Mouse (Mus musculus) G1E (cell line): ENCODE results near the gene Tab1. TPM values are rescaled to one million over a fixed set of nuclear protein-coding genes. Genes with fewer than 3 reads are reported as not detected.

Experiments
- ATAC-seq: 2 replicates; pipeline ENCODE4 v1.8.0; 2016; ENCODE audit warnings: mild to moderate bottlenecking; ENCODE audit not compliant: insufficient number of reproducible peaks, poor library complexity, low FRiP score, severe bottlenecking; ENCODE audit errors: extremely low read depth
- DNase-seq: peaks from one replicate; pipeline ENCODE4 v3.0.0; 2012; ENCODE audit warnings: low spot score
- H3K27me3 ChIP-seq: 2 replicates; pipeline ENCODE4 v1.6.1; 2012; ENCODE audit warnings: mild to moderate bottlenecking, low read length, inconsistent platforms; ENCODE audit not compliant: insufficient read depth
- H3K36me3 ChIP-seq: replicated peaks from 2 replicates; pipeline ENCODE3; 2012; ENCODE audit warnings: mild to moderate bottlenecking, inconsistent platforms
- H3K4me1 ChIP-seq: 2 replicates; pipeline ENCODE4 v1.6.1; 2012; ENCODE audit warnings: low read depth, low read length, inconsistent platforms, mixed read lengths; ENCODE audit not compliant: insufficient read depth
- H3K4me3 ChIP-seq: 2 replicates; pipeline ENCODE4 v1.5.1; 2012; ENCODE audit warnings: low read depth, mild to moderate bottlenecking, inconsistent platforms, low read length, moderate library complexity, mixed read lengths
- H3K9me3 ChIP-seq: replicated peaks from 2 replicates; pipeline ENCODE4 v1.6.1; 2012; ENCODE audit warnings: inconsistent platforms
- CTCF ChIP-seq: IDR thresholded peaks from 2 replicates; pipeline ENCODE4 v1.5.1; 2012; ENCODE audit warnings: low read depth, low read length, inconsistent platforms, mixed read lengths
- GATA1 ChIP-seq: IDR thresholded peaks from 2 replicates; pipeline ENCODE4 v1.6.1; 2012; ENCODE audit warnings: borderline replicate concordance, low read length, inconsistent platforms, mixed read lengths
- GATA2 ChIP-seq: IDR thresholded peaks from 2 replicates; pipeline ENCODE4 v1.6.1; 2012; ENCODE audit warnings: low read depth, low read length, inconsistent platforms, borderline replicate concordance
- POLR2AphosphoS5 ChIP-seq: IDR thresholded peaks from 2 replicates; pipeline ENCODE4 v1.6.1; 2012; ENCODE audit warnings: low read depth, low read length, inconsistent platforms; ENCODE audit not compliant: insufficient replicate concordance
- TAL1 ChIP-seq: conservative IDR thresholded peaks from 2 replicates; pipeline ENCODE4 v1.6.1; 2012; ENCODE audit warnings: low read depth, low read length, inconsistent platforms, mixed read lengths
- polyA plus RNA-seq: library from polyadenylated mRNA; stranded (reverse); fragments of >175 nt; gene quantifications from 2 replicates; pipeline ENCODE4 v1.2.3, GENCODE M21; 2012
- total RNA-seq, 2 experiments: library from RNA; stranded (forward) in 1 of 2; stranded (reverse) in 1 of 2; fragments of 200-1000 nt in 1 of 2; fragments of >200 nt in 1 of 2; fragmentation: Nextera tagmentation in 1 of 2; gene quantifications; 2 replicates each; pipeline ENCODE4 v1.2.3; 2014 to 2017

Tab1 gene
- total and polyA plus RNA-seq, 3 experiments: 22.3 to 29.1 (median 27.2) TPM

DNA sequence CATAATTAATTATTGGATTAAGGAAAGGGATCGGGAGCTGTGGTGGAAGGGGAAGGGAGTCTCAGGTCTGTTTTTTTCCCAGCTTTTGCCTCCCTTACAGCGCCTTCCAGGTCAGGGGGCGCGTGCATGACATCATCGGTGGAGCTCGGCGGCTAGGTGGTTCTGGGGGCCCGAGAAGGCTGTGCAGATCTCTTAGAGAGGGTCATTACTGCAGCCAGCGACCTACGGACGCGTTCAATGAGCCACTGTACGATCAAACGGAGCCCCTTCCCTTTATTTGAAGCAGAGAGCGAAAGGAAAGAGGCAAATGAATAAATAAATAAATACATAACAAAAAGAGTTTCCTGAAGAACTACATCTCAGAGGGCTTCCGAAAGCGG, 42.2 kb upstream of the Tab1 start:
- Histone ChIP-seq H3K4me3 (peak overlapping the region; percentile 95), H3K4me1 (peaks cover 56% of the 10 kb centered on the region), H3K9me3 (no peaks in the 10 kb centered on the region; the same call in 1 of the 2 replicates), H3K27me3 (no peaks in the 10 kb centered on the region), H3K36me3 (peaks cover 24% of the 10 kb centered on the region)
- TF ChIP-seq GATA2: no peak
- TF ChIP-seq TAL1: no peak
- TF ChIP-seq GATA1: no peak
- TF ChIP-seq POLR2AphosphoS5: no peak
- TF ChIP-seq CTCF: no peak
- DNase-seq: no peak
- ATAC-seq: no peak; the same call in 1 of the 2 replicates

DNA sequence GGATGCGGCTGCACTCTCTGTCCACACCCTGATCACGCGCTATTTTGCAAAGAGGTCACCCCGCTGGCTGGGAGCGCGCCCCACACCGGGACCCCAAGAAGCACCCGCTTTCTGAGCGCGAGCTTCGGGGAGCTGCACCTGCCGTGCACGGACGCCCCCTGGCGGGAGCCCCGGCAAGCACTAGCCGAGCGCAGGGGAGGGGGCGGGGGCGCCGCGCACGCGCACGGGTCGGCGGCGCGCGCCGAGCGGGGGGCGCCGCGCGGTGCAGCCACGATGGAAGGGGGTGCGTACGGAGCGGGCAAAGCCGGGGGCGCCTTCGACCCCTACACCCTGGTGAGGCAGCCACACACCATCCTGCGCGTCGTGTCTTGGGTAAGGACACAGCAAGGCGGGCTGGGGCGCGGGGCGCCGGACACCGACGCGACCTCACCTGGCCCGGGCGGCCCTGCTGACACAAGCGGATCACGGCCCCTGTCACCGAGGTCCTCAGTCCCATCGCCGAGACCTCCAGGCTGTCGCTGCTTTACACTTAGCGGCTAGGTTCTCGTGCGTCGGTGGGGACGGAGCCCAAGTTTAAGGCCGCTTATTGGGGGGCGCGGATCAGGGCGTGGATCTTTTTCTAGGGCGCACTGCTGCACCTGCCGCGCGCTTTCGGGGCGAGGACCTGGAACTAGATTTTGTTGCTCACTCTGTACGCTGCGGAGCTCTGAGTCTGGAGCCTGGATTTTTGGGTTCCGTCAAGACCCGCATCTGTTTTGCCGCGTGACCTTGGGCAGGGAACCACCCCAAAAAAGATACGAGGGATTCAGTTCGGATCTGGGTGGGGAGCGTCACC, 41.6 kb upstream of the Tab1 start, which contains the start of the genes Syngr1 and Rpl3:
TSS of gene Syngr1 (plus strand) at position 214 of the 835 bp plus-strand sequence.
TSS of gene Rpl3 (minus strand) at position 748 of the 835 bp plus-strand sequence.
- TF ChIP-seq CTCF (peak; percentile 62), GATA1 (no peak)
- ATAC-seq (peak; percentile 45), DNase-seq (peak; percentile 86)
- Histone ChIP-seq H3K4me1 (peaks cover 62% of the 10 kb centered on the region), H3K36me3 (peaks cover 30% of the 10 kb centered on the region), H3K27me3 (no peaks in the 10 kb centered on the region), H3K9me3 (no peaks in the 10 kb centered on the region; the same call in 1 of the 2 replicates), H3K4me3 (peak within 1 kb of the TSS; percentile 95)

GRCm38 (mm10) chr15:80092041-80092441, 40.9 kb upstream of the Tab1 start:
- peaks cover 37% of the 10 kb centered on the region for H3K36me3 ChIP-seq
- peaks cover 69% of the 10 kb centered on the region for H3K4me1 ChIP-seq
- H3K27me3 ChIP-seq: no peaks in the 10 kb centered on the region
- H3K9me3 ChIP-seq: no peaks in the 10 kb centered on the region
- ATAC-seq (no peak), DNase-seq (no peak)
- TF ChIP-seq CTCF (no peak), GATA2 (no peak), POLR2AphosphoS5 (no peak), GATA1 (no peak), TAL1 (no peak)
- peak overlapping the region; percentile 95 for H3K4me3 ChIP-seq

- Histone ChIP-seq H3K9me3 (no peaks in the 10 kb centered on the region), H3K36me3 (peaks cover 42% of the 10 kb centered on the region), H3K4me1 (peaks cover 72% of the 10 kb centered on the region), H3K4me3 (peak overlapping the region; percentile 95; the same call in 1 of the 2 replicates), H3K27me3 (no peaks in the 10 kb centered on the region)
- TF ChIP-seq GATA2 (no peak), GATA1 (no peak), POLR2AphosphoS5 (no peak), CTCF (no peak), TAL1 (no peak)
- DNase-seq (peak; percentile 29), ATAC-seq (no peak)
Measured at GRCm38 (mm10) chr15:80092599-80092998, 40.3 kb upstream of the Tab1 start.

DNA sequence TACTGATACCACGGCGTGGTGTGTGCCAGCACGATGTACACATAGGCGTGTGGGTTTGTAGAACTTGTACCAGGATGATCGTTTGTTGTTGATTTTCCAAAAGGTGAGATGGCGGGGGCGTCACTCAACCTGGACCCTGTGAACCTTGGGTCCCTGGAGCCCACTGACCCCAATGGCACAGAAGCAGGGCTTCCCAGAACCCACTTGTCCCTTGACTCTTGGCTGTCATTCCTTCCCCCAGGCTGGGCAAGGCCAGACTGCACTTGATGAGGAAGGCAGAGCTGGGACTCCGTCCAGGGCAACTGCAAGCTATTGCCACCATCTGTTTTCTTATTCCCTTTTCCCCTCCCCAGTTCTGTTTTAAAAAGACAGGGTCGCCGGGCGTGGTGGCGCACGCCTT, 38.7 kb upstream of the Tab1 start:
- Histone ChIP-seq H3K4me3 (no peak overlapping the region), H3K27me3 (no peaks in the 10 kb centered on the region), H3K9me3 (no peaks in the 10 kb centered on the region), H3K4me1 (peaks cover 78% of the 10 kb centered on the region), H3K36me3 (peaks cover 57% of the 10 kb centered on the region)
- DNase-seq: no peak
- no peak for ATAC-seq
- TF ChIP-seq TAL1: no peak
- no peak for TF ChIP-seq GATA1
- TF ChIP-seq GATA2: no peak
- TF ChIP-seq POLR2AphosphoS5: no peak
- no peak for TF ChIP-seq CTCF

DNA sequence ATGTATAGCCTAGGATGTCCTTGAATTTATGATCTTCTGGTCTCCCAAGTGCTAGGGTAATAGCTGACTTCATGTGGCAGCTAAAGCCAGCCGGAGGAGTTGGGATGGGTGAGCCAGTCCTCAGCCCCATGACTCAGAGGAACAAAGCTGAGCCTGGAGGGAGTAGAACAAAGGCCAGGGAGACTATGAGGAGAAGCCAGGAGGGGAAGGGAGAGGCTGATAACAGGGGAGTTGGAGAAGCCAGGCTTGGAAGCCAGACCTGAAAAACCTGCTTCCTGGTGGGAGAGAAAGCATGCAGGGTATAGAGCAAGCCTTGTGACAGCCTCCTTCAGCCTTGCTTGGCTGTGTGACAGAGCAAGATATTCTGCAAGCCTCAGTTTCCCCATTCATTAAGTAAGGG, 37.3 kb upstream of the Tab1 start:
- no peak overlapping the region for H3K4me3 ChIP-seq
- no peaks in the 10 kb centered on the region for H3K27me3 ChIP-seq
- no peak for ATAC-seq
- no peak for DNase-seq
- no peak for TF ChIP-seq GATA1
- no peak for TF ChIP-seq POLR2AphosphoS5
- no peak for TF ChIP-seq GATA2
- no peak for TF ChIP-seq TAL1
- TF ChIP-seq CTCF: no peak
- H3K36me3 ChIP-seq: peaks cover 70% of the 10 kb centered on the region
- H3K4me1 ChIP-seq: peaks cover 81% of the 10 kb centered on the region
- H3K9me3 ChIP-seq: no peaks in the 10 kb centered on the region
